ENCODE assay signal across 19 mouse cellular contexts in the genomic region with DNA sequence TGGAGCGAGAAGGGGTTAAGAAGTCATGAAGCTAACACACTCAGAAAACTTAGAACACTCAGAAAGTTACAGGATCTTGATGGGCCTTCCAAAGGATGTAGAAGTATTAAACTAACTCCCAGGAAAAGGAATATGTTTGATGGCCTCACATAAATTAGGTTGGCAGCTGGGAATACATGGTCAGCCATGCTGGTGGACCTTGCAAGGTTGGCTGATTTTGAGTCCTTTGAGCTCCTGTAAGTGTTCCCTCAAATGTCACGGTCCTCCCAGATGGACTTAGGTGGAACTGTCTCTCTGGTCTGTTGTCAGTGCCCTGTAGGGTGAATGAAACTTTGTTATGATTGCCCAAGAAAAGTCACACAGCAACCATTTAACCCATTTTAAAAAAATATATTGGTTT.
"Had no signal": no experiment of that assay in that cellular context is flagged by ENCODE, and none has a peak within 500 bp of the region (broad histone marks: within the 10 kb centered on the region; RNA-seq: fewer than 3 reads in every experiment).

No protein-coding gene starts in this region.

- H3K36me3 ChIP-seq: midbrain, embryonic 10.5 days; midbrain, embryonic 12.5 days; neural tube, embryonic 13.5 days; neural tube, embryonic 15.5 days had no signal

- H3K27me3 ChIP-seq: midbrain, embryonic 12.5 days; neural tube, embryonic 13.5 days; neural tube, embryonic 15.5 days had no signal

- H3K9me3 ChIP-seq: midbrain, embryonic 10.5 days; midbrain, embryonic 12.5 days; neural tube, embryonic 13.5 days; neural tube, embryonic 15.5 days had no signal

- H3K4me2 ChIP-seq: lung, embryonic 14.5 days; midbrain, embryonic 12.5 days; neural tube, embryonic 13.5 days; neural tube, embryonic 15.5 days had no signal

- DNase-seq: lung, adult 18-20 months; lung, embryonic 14.5 days; lung, postnatal 10 days; lung, postnatal 4 days; midbrain, embryonic 14.5 days; retina, postnatal 1 day; right cerebral cortex, adult 18-20 months; right cerebral cortex, postnatal 25 days; right cerebral cortex, postnatal 4 days; spleen, adult 18-20 months; thymus, adult 18-20 months; thymus, postnatal 14 days; thymus, postnatal 36 days had no signal

- H3K27ac ChIP-seq: midbrain, embryonic 10.5 days; midbrain, embryonic 12.5 days; neural tube, embryonic 13.5 days; neural tube, embryonic 15.5 days had no signal

- ATAC-seq: midbrain, embryonic 16.5 days had no signal

- H3K4me3 ChIP-seq: midbrain, embryonic 10.5 days; midbrain, embryonic 12.5 days; myocyte; neural tube, embryonic 13.5 days; neural tube, embryonic 15.5 days had no signal

- H3K9ac ChIP-seq: lung, embryonic 14.5 days; midbrain, embryonic 12.5 days; neural tube, embryonic 13.5 days; neural tube, embryonic 15.5 days had no signal

- H3K4me1 ChIP-seq: midbrain, embryonic 10.5 days; neural tube, embryonic 15.5 days had no signal
